Mouse (Mus musculus) c-Kit-positive CD71-negative TER-119-negative erythroid progenitor cells, embryonic 14.5 days (primary cell): ENCODE measurements around the gene Epha8.

Source experiments
- DNase-seq: peaks from one replicate; pipeline ENCODE4 v3.0.0-alpha.2; 2013; ENCODE audit warnings: low read depth

Gene Epha8

GRCm38 (mm10) chr4:136954562-136954961 lies 2.1 kb downstream of the Epha8 start:
- DNase-seq = no peak

GRCm38 (mm10) chr4:136949266-136949989 lies 7.2 kb downstream of the Epha8 start:
- no peak for DNase-seq

- DNase-seq = no peak
Observed at GRCm38 (mm10) chr4:136945397-136945796, 11.2 kb downstream of the Epha8 start.

GRCm38 (mm10) chr4:136944558-136945350 lies 11.9 kb downstream of the Epha8 start:
- no peak for DNase-seq

GRCm38 (mm10) chr4:136943175-136943574 lies 13.4 kb downstream of the Epha8 start:
- DNase-seq = no peak

GRCm38 (mm10) chr4:136942761-136943160 lies 13.9 kb downstream of the Epha8 start:
- no peak for DNase-seq

- DNase-seq = no peak
Observed at GRCm38 (mm10) chr4:136937935-136938334, 18.7 kb downstream of the Epha8 start.

- no peak for DNase-seq
Observed at GRCm38 (mm10) chr4:136937344-136937743, 19.3 kb downstream of the Epha8 start.

GRCm38 (mm10) chr4:136934746-136935613 lies 21.6 kb downstream of the Epha8 start:
- DNase-seq = no peak

GRCm38 (mm10) chr4:136930474-136930873 lies 26.1 kb downstream of the Epha8 start:
- peak; percentile 44 for DNase-seq

- DNase-seq = peak; percentile 44
Observed at GRCm38 (mm10) chr4:136928928-136929327, 27.7 kb downstream of the Epha8 start.

- no peak for DNase-seq
Observed at GRCm38 (mm10) chr4:136925804-136926203, 30.8 kb downstream of the Epha8 start.

- DNase-seq = peak; percentile 54
Observed at GRCm38 (mm10) chr4:136924529-136924928, 32.1 kb downstream of the Epha8 start.

GRCm38 (mm10) chr4:136919526-136919925 lies 37.1 kb downstream of the Epha8 start:
- no peak for DNase-seq

- no peak for DNase-seq
Observed at GRCm38 (mm10) chr4:136918834-136919233, 37.8 kb downstream of the Epha8 start.

- no peak for DNase-seq
Observed at GRCm38 (mm10) chr4:136917165-136917524, 39.5 kb downstream of the Epha8 start.

- DNase-seq = no peak
Observed at GRCm38 (mm10) chr4:136916359-136917164, 40.1 kb downstream of the Epha8 start.

- no peak for DNase-seq
Observed at GRCm38 (mm10) chr4:136912841-136913240, 43.8 kb downstream of the Epha8 start.

- no peak for DNase-seq
Observed at GRCm38 (mm10) chr4:136911804-136912203, 44.8 kb downstream of the Epha8 start.

- DNase-seq = no peak
Observed at GRCm38 (mm10) chr4:136911211-136911646, 45.4 kb downstream of the Epha8 start.

GRCm38 (mm10) chr4:136907809-136908208 lies 48.8 kb downstream of the Epha8 start:
- DNase-seq = no peak
